Mouse (Mus musculus) intestine, embryonic 14.5 days (tissue): ENCODE data around the gene 3110082I17Rik. TPM values are rescaled to one million over a fixed set of nuclear protein-coding genes. Genes with fewer than 3 reads are reported as not detected.

Experiments
- ATAC-seq: fragments of 200-750 bp; cut with Nextera tagmentation; replicated peaks from 2 replicates; pipeline ENCODE4 v1.8.0; 2017; ENCODE audit warnings: low read depth, moderate number of reproducible peaks, moderate TSS enrichment, moderate library complexity; ENCODE audit not compliant: low FRiP score, low TSS enrichment
- DNase-seq: peaks from one replicate; pipeline ENCODE4 v3.0.0-alpha.2; 2018; ENCODE audit warnings: low spot score
- H3K27ac ChIP-seq: fragments of 300-500 bp; sonication (generic); 2 replicates; pipeline ENCODE4 v1.5.1; 2014; ENCODE audit warnings: low read depth, mild to moderate bottlenecking, control low read depth
- H3K27me3 ChIP-seq: fragments of 300-500 bp; sonication (generic); replicated peaks from 2 replicates; pipeline ENCODE4 v1.6.1; 2014; ENCODE audit warnings: low read length, control low read depth; ENCODE audit not compliant: control insufficient read depth, insufficient read depth
- H3K36me3 ChIP-seq: fragments of 300-500 bp; sonication (generic); 2 replicates; pipeline ENCODE4 v1.6.1; 2014; ENCODE audit warnings: low read length, control low read depth; ENCODE audit not compliant: control insufficient read depth, insufficient read depth
- H3K4me1 ChIP-seq: fragments of 300-500 bp; sonication (generic); replicated peaks from 2 replicates; pipeline ENCODE4 v1.6.1; 2014; ENCODE audit warnings: low read length, control low read depth, mixed read lengths; ENCODE audit not compliant: control insufficient read depth, insufficient read depth
- H3K4me2 ChIP-seq: fragments of 300-500 bp; sonication (generic); 2 replicates; pipeline ENCODE4 v1.6.1; 2014; ENCODE audit warnings: low read length
- H3K4me3 ChIP-seq: fragments of 300-500 bp; sonication (generic); 2 replicates; pipeline ENCODE4 v1.5.1; 2014; ENCODE audit warnings: low read depth, low read length, control low read depth, mixed read lengths
- H3K9ac ChIP-seq: fragments of 300-500 bp; sonication (generic); 2 replicates; pipeline ENCODE4 v1.6.1; 2014; ENCODE audit warnings: mild to moderate bottlenecking, low read length
- H3K9me3 ChIP-seq: fragments of 300-500 bp; sonication (generic); 2 replicates; pipeline ENCODE4 v1.6.1; 2016; ENCODE audit warnings: low read length, control low read depth; ENCODE audit not compliant: control insufficient read depth
- WGBS: fragments of 180-500 bp; shearing (Covaris S2); extraction: QIAGEN DNeasy Blood & Tissue Kit; methylation state at CpG from one replicate; pipeline ENCODE4 v1.1.7; 2014; 5-methylcytosine and 5-hydroxymethylcytosine counted together
- polyA plus RNA-seq: library from polyadenylated mRNA; unstranded; fragments of >200 nt; fragmentation: Nextera tagmentation; extraction: Ambion mirVana; gene quantifications from 2 replicates; pipeline ENCODE4 v1.2.1, GENCODE M21; 2014

3110082I17Rik gene
- polyA plus RNA-seq, 1 experiment from 2014 or later, result 44.4 TPM

DNA sequence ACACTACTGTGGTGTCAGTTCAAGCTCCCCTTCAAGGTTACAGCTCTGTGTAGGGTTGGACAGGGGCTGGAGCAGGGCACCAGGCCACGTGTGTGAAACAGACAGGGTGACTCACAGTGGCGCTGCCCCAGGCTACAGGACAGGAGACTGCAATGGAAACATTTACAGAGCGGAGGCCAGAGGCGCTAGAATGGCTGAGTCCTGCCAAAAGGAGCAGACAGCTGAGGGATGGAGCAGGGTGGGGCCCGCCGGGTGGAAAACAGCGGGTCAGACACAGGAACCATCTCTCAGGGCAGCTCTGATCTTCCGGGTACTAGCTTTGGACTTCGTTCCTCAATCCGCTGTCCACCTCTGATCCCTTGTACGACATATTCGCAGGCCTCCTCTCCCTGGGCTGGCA lies 50.9 kb downstream of the 3110082I17Rik start:
- H3K4me3 ChIP-seq, result no peak overlapping the region
- H3K9ac ChIP-seq, result no peak overlapping the region
- 67% methylated on average over 12 of the region's 12 CpGs for WGBS
- DNase-seq (no peak), ATAC-seq (no peak)
- H3K27ac ChIP-seq, result no peak overlapping the region
- H3K36me3 ChIP-seq, result no peaks in the 10 kb centered on the region
- no peaks in the 10 kb centered on the region for H3K9me3 ChIP-seq
- peaks cover 3% of the 10 kb centered on the region; the same call in 1 of the 2 replicates for H3K4me1 ChIP-seq
- H3K4me2 ChIP-seq, result no peak overlapping the region
- no peaks in the 10 kb centered on the region for H3K27me3 ChIP-seq

DNA sequence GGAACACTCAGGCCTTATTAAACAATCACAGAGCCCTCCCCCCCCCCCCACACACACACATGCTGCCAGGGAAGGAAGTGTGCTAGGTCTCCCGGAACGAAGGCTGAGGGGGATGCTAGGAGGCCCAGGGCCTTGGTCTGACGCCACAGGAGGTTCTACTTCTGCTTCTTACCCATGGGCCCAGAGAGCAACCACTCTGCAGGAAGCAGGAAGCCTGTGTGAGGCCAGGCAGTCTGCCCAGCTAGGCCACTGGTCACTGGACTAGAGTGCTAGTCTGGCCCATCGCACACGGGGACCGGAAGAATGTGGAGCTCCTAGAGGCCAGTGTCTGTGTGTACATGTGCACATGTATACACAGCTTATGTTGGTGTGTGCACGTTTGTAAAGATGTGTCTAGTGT lies 51.8 kb downstream of the 3110082I17Rik start:
- Histone ChIP-seq H3K9me3 (no peaks in the 10 kb centered on the region), H3K27me3 (no peaks in the 10 kb centered on the region), H3K27ac (no peak overlapping the region), H3K9ac (no peak overlapping the region), H3K4me1 (no peaks in the 10 kb centered on the region), H3K4me3 (no peak overlapping the region), H3K36me3 (no peaks in the 10 kb centered on the region), H3K4me2 (no peak overlapping the region)
- DNase-seq, result no peak
- ATAC-seq, result no peak
- WGBS, result 72% methylated on average over 7 of the region's 7 CpGs

DNA sequence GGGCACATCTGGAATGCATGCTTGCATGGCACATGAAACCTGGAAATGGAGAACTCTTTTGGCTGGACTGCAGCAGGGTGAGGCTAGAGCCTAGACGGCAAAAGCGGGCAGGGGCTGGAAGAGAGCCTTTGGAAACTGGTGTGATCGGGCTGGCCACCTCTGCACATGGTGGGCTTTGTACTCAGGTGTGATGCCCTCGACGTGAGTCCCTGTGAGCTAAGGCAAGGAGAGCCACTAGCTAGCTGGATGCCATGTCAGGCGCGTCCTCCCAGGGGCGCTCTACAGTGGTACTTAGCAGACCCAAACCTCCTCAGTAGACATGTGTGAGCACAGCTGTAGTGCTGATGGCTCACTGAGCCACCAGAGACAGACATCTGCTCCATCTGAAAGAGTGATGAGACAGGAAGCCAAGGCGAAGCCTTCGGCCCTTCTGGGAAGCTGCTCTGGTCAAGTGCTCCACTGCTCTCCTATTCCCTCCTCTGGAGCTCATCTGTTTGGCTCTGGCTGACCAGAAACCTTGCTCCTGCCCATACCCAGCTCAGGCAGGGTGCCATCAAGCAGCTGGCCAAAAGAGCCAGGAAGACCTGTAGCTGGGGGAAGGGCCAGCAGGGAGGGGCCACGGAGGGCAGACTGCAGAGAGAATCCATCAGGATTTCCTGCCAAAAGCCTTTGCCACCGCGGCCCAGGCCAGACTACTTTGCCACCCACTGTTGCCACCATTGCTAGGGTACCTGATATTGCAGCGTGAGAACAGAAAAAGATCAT lies 53.0 kb downstream of the 3110082I17Rik start:
- Histone ChIP-seq H3K27me3 (no peaks in the 10 kb centered on the region), H3K36me3 (no peaks in the 10 kb centered on the region), H3K9ac (no peak overlapping the region), H3K27ac (no peak overlapping the region), H3K4me3 (no peak overlapping the region), H3K4me2 (no peak overlapping the region), H3K9me3 (no peaks in the 10 kb centered on the region), H3K4me1 (no peaks in the 10 kb centered on the region)
- DNase-seq (no peak), ATAC-seq (no peak)
- 83% methylated on average over 14 of the region's 14 CpGs for WGBS

DNA sequence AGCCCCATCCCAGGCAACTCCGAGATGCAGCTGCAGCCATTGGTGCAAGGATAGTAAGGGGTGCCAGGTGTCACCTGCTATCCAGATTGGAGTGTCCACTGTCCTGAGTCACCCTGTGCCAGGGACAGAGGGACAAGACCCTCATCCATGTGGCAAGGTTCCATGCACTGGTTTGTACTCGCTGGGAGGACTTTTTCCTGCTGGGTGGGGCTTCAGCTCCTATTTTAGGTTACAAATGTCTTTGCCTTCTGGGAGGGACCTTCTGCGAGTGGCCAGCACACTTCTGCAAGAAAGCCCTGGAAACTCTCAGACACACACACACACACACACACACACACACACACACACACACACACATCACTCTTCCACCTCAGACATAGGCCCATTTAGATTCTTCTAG lies 54.4 kb downstream of the 3110082I17Rik start:
- Histone ChIP-seq H3K4me3 (no peak overlapping the region), H3K27me3 (no peaks in the 10 kb centered on the region), H3K9me3 (no peaks in the 10 kb centered on the region), H3K4me2 (no peak overlapping the region), H3K4me1 (no peaks in the 10 kb centered on the region), H3K36me3 (no peaks in the 10 kb centered on the region), H3K27ac (no peak overlapping the region), H3K9ac (no peak overlapping the region)
- ATAC-seq (no peak), DNase-seq (no peak)
- WGBS, result 65% methylated on average over 3 of the region's 3 CpGs

- 63% methylated on average over 7 of the region's 7 CpGs for WGBS
- Histone ChIP-seq H3K4me2 (no peak overlapping the region), H3K27me3 (no peaks in the 10 kb centered on the region), H3K9me3 (no peaks in the 10 kb centered on the region), H3K36me3 (no peaks in the 10 kb centered on the region), H3K4me3 (no peak overlapping the region), H3K4me1 (no peaks in the 10 kb centered on the region), H3K27ac (no peak overlapping the region), H3K9ac (no peak overlapping the region)
- no peak for ATAC-seq
- DNase-seq, result no peak
Measured at GRCm38 (mm10) chr5:139405478-139405877, 54.8 kb downstream of the 3110082I17Rik start.

GRCm38 (mm10) chr5:139404801-139405401 lies 55.4 kb downstream of the 3110082I17Rik start, which contains the start of gene C130050O18Rik:
TSS of gene C130050O18Rik (plus strand) at chr5:139405280.
- Histone ChIP-seq H3K9me3 (no peaks in the 10 kb centered on the region), H3K27ac (no peak within 1 kb of the TSS), H3K4me1 (no peaks in the 10 kb centered on the region), H3K9ac (no peak within 1 kb of the TSS), H3K4me2 (no peak within 1 kb of the TSS), H3K36me3 (no peaks in the 10 kb centered on the region), H3K4me3 (no peak within 1 kb of the TSS), H3K27me3 (no peaks in the 10 kb centered on the region)
- ATAC-seq, result no peak
- WGBS, result 90% methylated on average over 6 of the region's 6 CpGs
- DNase-seq, result no peak

DNA sequence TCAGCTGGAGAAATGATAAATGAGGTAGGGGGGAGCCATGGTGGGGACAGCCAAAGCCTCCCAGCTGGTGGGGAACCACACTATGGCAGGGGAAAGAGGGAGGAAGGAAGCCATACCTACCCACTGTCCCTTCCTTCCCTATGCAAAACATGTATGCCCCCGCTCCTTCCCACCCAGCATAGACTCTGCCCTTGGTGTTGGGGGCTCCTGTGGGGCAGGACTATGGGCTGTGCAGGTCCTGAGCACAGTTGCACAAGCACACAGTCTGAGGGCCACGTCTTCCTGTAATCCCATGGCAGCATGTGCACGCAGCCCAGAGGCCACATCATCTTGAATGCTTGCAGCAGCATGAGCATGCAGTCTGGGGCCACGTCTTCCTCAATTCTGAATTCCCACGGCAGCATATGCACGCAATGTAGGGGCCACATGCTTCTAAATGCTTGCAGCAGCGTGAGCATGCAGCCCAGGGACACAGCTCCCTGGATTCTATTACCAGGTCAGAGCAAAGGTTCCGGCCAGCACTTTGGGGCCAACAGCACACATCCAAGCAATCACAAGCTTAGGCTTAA lies 56.6 kb downstream of the 3110082I17Rik start:
- Histone ChIP-seq H3K4me3 (no peak overlapping the region), H3K27ac (no peak overlapping the region), H3K9ac (no peak overlapping the region), H3K9me3 (no peaks in the 10 kb centered on the region), H3K4me2 (no peak overlapping the region), H3K27me3 (no peaks in the 10 kb centered on the region), H3K36me3 (no peaks in the 10 kb centered on the region), H3K4me1 (no peaks in the 10 kb centered on the region)
- ATAC-seq (no peak), DNase-seq (no peak)
- WGBS, result 82% methylated on average over 8 of the region's 8 CpGs

DNA sequence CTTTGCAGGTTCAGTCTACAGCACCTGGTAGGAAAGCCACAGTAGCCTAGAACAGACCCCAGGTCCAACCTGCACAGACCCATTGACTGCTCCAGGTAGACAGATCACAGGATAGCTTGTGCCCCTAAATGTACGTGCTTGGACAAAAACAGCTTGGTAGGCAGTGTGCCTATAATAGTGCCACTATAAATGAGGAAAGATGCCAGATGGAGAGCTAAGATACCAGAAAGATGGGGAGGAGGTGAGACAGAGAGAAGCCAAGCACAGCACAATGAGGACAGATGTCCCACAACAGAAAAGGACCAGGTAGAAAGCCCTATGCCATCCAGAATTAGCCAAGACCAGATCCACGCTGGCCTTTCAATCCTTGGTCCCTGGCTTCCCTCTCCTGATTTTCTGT lies 58.2 kb downstream of the 3110082I17Rik start:
- 93% methylated on average over 2 of the region's 2 CpGs for WGBS
- no peak overlapping the region for H3K4me3 ChIP-seq
- H3K9me3 ChIP-seq, result no peaks in the 10 kb centered on the region
- no peak overlapping the region for H3K4me2 ChIP-seq
- DNase-seq (no peak), ATAC-seq (no peak)
- no peaks in the 10 kb centered on the region for H3K27me3 ChIP-seq
- H3K9ac ChIP-seq, result no peak overlapping the region
- no peaks in the 10 kb centered on the region for H3K4me1 ChIP-seq
- H3K27ac ChIP-seq, result no peak overlapping the region
- no peaks in the 10 kb centered on the region for H3K36me3 ChIP-seq
